Mouse (Mus musculus) bone marrow macrophage, adult 2 months (primary cell): ENCODE data around the gene Dlx3.
A peak's percentile ranks its signal among the peaks of the same experiment; 100 is the strongest.

Experiments used
- CTCF ChIP-seq: IDR thresholded peaks from 2 replicates; pipeline ENCODE4 v1.5.1; 2012; ENCODE audit warnings: low read depth, mild to moderate bottlenecking, low read length, moderate library complexity
- POLR2A ChIP-seq: IDR thresholded peaks from 2 replicates; pipeline ENCODE4 v1.6.1; 2012; ENCODE audit warnings: mild to moderate bottlenecking, low read depth, low read length, borderline replicate concordance

DNA sequence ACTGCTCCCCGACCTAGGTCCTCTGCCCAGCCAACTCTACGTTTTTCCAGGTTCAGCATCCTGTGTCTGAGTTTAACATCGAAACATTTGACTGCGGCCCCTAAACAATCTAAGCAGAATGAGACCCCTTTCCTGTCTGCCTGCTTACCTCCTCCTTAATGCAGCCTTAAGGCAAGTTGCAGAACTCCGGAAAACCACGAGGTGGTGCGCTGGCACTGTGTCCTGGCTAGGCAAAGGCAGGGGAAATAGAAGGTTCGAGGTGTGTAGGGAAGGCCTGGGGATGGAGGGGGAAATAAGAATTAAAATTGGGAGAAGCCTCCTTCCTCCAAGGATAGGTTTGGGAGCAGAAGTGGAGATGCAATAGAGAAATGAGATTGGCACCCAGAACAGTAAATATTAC is 1.4 kb upstream of the Dlx3 start:
- TF ChIP-seq CTCF, result peak; percentile 67; the same call in 1 of the 2 replicates
- TF ChIP-seq POLR2A, result no peak
